Mouse (Mus musculus): Measurements from ENCODE around the gene Klk7. TPM values are rescaled to one million over a fixed set of nuclear protein-coding genes. Genes with fewer than 3 reads are reported as not detected.

Gene Klk7
- polyA plus RNA-seq, 1 experiment from 2014 or later: not detected

- no peaks in the 10 kb centered on the region for H3K36me3 ChIP-seq
- no peak for DNase-seq (ENCODE audit: low spot score)
- no peaks in the 10 kb centered on the region for H3K9me3 ChIP-seq (replicated peaks)
- H3K27ac ChIP-seq: no peak overlapping the region
- no peak overlapping the region for H3K4me3 ChIP-seq
- no peaks in the 10 kb centered on the region for H3K27me3 ChIP-seq (ENCODE audit: low read depth, poor library complexity, severe bottlenecking)
- H3K4me1 ChIP-seq: no peaks in the 10 kb centered on the region
These were observed 5.7 kb downstream of the Klk7 start for GRCm38 (mm10) chr7:43816746-43817145.

GRCm38 (mm10) chr7:43821581-43821980, 10.5 kb downstream of the Klk7 start:
- Histone ChIP-seq H3K27me3 (ENCODE audit: low read depth, poor library complexity, severe bottlenecking) (no peaks in the 10 kb centered on the region), H3K27ac (no peak overlapping the region), H3K4me1 (no peaks in the 10 kb centered on the region), H3K36me3 (no peaks in the 10 kb centered on the region), H3K9me3 (replicated peaks) (no peaks in the 10 kb centered on the region), H3K4me3 (no peak overlapping the region)
- DNase-seq (ENCODE audit: low spot score): no peak
- WGBS: 94% methylated on average over 7 of the region's 7 CpGs

GRCm38 (mm10) chr7:43824199-43824598, 13.1 kb downstream of the Klk7 start, which contains the start of gene Klk6:
TSS of gene Klk6 (plus strand) at chr7:43824499.
- DNase-seq (ENCODE audit: low spot score): no peak
- no peak within 1 kb of the TSS for H3K27ac ChIP-seq
- no peaks in the 10 kb centered on the region for H3K36me3 ChIP-seq
- no peak within 1 kb of the TSS for H3K4me3 ChIP-seq
- H3K4me1 ChIP-seq: no peaks in the 10 kb centered on the region
- no peaks in the 10 kb centered on the region for H3K27me3 ChIP-seq (ENCODE audit: low read depth, poor library complexity, severe bottlenecking)
- 90% methylated on average over 10 of the region's 10 CpGs for WGBS
- H3K9me3 ChIP-seq (replicated peaks): no peaks in the 10 kb centered on the region

DNA sequence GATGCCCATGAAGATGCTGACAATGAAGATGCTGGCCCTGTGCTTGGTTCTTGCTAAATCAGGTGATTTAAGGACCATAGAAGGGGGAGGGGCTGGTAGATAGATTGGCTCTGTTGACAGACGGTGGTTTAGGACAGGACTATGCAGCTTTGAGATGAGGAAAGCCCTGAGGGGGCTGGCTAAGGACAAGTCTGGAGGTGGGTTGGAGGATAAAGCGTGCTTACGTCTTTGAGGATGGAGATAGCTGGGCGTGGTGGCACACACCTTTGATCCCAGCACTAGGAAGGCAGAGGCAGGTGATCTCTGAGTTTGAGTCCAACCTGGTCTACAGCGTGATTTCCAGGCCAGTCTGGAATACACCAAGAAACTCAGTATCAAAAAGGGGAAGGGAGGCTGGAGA, 15.0 kb downstream of the Klk7 start:
- no peak for DNase-seq (ENCODE audit: low spot score)

DNA sequence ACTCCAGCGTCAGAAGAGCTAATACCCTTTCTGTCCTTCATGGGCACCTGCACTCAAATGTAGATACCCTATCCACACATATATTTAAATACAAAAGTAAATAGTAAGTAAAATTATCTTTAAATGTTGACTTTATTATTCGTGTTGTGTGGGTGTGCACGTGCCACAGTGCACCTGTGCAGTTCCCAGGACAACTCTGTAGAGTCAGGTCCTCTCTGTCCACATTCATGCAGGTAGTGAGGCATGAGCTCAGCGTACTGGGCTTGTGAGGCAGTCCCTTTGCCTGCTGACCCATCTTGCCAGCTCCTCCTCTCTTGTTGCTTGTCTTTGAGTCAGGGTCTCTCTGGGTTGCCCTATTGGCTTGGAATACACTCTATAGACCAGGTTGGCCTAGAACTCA, 16.6 kb downstream of the Klk7 start:
- Histone ChIP-seq H3K9me3 (replicated peaks) (no peaks in the 10 kb centered on the region), H3K27ac (no peak overlapping the region), H3K27me3 (ENCODE audit: low read depth, poor library complexity, severe bottlenecking) (no peaks in the 10 kb centered on the region), H3K4me1 (no peaks in the 10 kb centered on the region), H3K36me3 (no peaks in the 10 kb centered on the region), H3K4me3 (no peak overlapping the region)
- DNase-seq (ENCODE audit: low spot score): no peak
- 92% methylated on average over 4 of the region's 4 CpGs for WGBS

More for the DNA sequence above, 15.0 kb downstream of the Klk7 start:
- H3K4me1 ChIP-seq: no peaks in the 10 kb centered on the region
- H3K27me3 ChIP-seq (ENCODE audit: low read depth, poor library complexity, severe bottlenecking): no peaks in the 10 kb centered on the region
- no peaks in the 10 kb centered on the region for H3K9me3 ChIP-seq (replicated peaks)
- H3K36me3 ChIP-seq: no peaks in the 10 kb centered on the region
- 86% methylated on average over 5 of the region's 5 CpGs for WGBS
- H3K27ac ChIP-seq: no peak overlapping the region
- H3K4me3 ChIP-seq: no peak overlapping the region

- WGBS: 88% methylated on average over 8 of the region's 8 CpGs
- no peaks in the 10 kb centered on the region for H3K36me3 ChIP-seq
- no peaks in the 10 kb centered on the region for H3K9me3 ChIP-seq (replicated peaks)
- H3K27ac ChIP-seq: no peak overlapping the region
- H3K4me3 ChIP-seq: no peak overlapping the region
- no peak for DNase-seq (ENCODE audit: low spot score)
- H3K4me1 ChIP-seq: no peaks in the 10 kb centered on the region
- no peaks in the 10 kb centered on the region for H3K27me3 ChIP-seq (ENCODE audit: low read depth, poor library complexity, severe bottlenecking)
These were observed 17.9 kb downstream of the Klk7 start for GRCm38 (mm10) chr7:43829006-43829405.

DNA sequence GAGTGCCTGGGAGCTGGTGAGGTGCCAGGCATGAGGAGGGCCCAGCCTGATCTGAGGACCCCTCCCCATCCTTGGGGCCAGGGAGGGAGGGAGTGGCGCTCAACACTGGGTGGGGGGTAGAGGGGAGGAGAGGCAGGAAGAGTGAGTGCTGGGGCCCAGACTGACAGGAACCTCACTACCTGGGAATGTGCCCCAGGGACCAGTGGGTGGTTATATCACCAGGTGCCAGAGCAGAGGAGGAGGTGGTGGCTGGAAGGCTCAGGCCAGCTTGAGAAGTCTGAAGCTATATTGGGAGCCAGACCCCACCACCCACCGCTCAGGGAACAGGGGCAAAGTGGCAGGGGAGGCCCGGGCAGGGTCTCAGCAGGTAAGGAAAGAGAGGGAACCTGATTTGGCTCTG, 30.6 kb downstream of the Klk7 start, which contains the start of gene Klk5:
TSS of gene Klk5 (plus strand) at position 271 of the 400 bp plus-strand sequence.
- H3K4me1 ChIP-seq: no peaks in the 10 kb centered on the region
- no peaks in the 10 kb centered on the region for H3K9me3 ChIP-seq (replicated peaks)
- H3K27me3 ChIP-seq (ENCODE audit: low read depth, poor library complexity, severe bottlenecking): no peaks in the 10 kb centered on the region
- DNase-seq (ENCODE audit: low spot score): no peak
- H3K36me3 ChIP-seq: no peaks in the 10 kb centered on the region
- H3K4me3 ChIP-seq: no peak within 1 kb of the TSS
- 52% methylated on average over 3 of the region's 3 CpGs for WGBS
- H3K27ac ChIP-seq: no peak within 1 kb of the TSS

- Histone ChIP-seq H3K36me3 (no peaks in the 10 kb centered on the region), H3K27ac (no peak overlapping the region), H3K4me3 (no peak overlapping the region), H3K9me3 (replicated peaks) (no peaks in the 10 kb centered on the region), H3K27me3 (ENCODE audit: low read depth, poor library complexity, severe bottlenecking) (no peaks in the 10 kb centered on the region), H3K4me1 (no peaks in the 10 kb centered on the region)
- WGBS: 93% methylated on average over 4 of the region's 4 CpGs
- DNase-seq (ENCODE audit: low spot score): no peak
These were observed 32.7 kb downstream of the Klk7 start for GRCm38 (mm10) chr7:43843801-43844200.

DNA sequence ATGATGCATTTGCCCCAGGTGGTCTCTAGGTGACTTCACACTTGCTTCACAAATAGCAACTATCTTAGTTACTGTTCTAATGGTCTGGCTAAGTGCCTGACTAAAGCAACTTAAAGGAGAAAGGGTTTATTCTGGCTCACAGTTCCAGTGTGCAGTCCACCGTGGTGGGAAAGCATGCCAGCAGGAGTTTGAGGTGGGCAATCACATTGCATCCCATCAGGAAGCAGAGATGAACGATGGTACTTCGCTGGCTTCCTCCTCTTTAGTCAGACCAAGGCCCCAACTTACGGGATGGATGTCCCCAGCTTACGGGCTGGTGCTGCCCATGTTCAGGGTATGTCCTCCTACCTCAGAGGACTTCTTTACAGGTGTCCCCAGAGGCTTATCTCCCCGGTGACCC, 40.5 kb downstream of the Klk7 start:
- H3K4me1 ChIP-seq: no peaks in the 10 kb centered on the region
- no peaks in the 10 kb centered on the region for H3K27me3 ChIP-seq (ENCODE audit: low read depth, poor library complexity, severe bottlenecking)
- no peaks in the 10 kb centered on the region for H3K9me3 ChIP-seq (replicated peaks)
- no peaks in the 10 kb centered on the region for H3K36me3 ChIP-seq
- WGBS: 90% methylated on average over 6 of the region's 6 CpGs
- no peak for DNase-seq (ENCODE audit: low spot score)
- H3K4me3 ChIP-seq: no peak overlapping the region
- no peak overlapping the region for H3K27ac ChIP-seq

DNA sequence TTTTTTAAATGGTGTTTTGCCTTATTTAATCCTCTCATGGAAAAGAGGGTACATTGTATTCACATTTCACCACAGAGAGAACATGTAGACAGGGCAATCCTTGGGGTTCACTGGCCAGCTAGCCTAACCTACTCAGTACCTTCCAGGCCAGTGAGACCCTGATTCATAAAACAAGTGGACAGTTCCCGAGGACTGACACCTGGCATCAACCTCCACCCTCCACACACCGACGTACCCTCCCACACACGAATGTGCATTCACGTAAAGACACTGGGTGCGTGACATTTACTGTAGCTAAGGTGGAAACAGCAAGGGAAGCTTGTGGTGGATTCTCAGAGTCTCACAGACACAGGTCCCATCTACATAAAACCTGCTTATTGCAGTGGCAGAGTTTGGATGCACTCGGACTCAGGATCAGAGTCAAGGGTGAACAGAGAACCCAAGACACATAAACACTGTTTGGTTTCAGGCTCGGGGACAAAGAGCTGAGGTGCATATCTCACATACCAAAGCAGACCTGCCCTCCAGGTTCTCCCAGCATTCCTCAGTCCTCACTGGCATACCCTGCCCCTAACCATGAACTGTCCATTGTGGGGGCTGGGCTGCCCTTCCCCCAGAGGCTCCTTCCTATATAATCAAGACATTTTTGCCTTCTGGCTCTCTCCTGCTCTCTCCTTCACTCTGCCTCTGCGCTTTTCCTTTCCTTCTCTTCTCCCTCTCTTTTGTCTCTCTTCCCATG, 43.7 kb downstream of the Klk7 start:
- Histone ChIP-seq H3K27ac (no peak overlapping the region), H3K9me3 (replicated peaks) (no peaks in the 10 kb centered on the region), H3K27me3 (ENCODE audit: low read depth, poor library complexity, severe bottlenecking) (no peaks in the 10 kb centered on the region), H3K4me1 (no peaks in the 10 kb centered on the region), H3K36me3 (no peaks in the 10 kb centered on the region), H3K4me3 (no peak overlapping the region)
- DNase-seq (ENCODE audit: low spot score): no peak
- WGBS: 88% methylated on average over 9 of the region's 9 CpGs

- Histone ChIP-seq H3K4me1 (no peaks in the 10 kb centered on the region), H3K9me3 (replicated peaks) (no peaks in the 10 kb centered on the region), H3K36me3 (no peaks in the 10 kb centered on the region), H3K27ac (no peak overlapping the region), H3K4me3 (no peak overlapping the region), H3K27me3 (ENCODE audit: low read depth, poor library complexity, severe bottlenecking) (no peaks in the 10 kb centered on the region)
- no peak for DNase-seq (ENCODE audit: low spot score)
- WGBS: 69% methylated on average over 3 of the region's 3 CpGs
These were observed 44.6 kb downstream of the Klk7 start for GRCm38 (mm10) chr7:43855709-43856108.

- WGBS: 87% methylated on average over 7 of the region's 7 CpGs
- Histone ChIP-seq H3K36me3 (no peaks in the 10 kb centered on the region), H3K27me3 (ENCODE audit: low read depth, poor library complexity, severe bottlenecking) (no peaks in the 10 kb centered on the region), H3K27ac (no peak overlapping the region), H3K4me3 (no peak overlapping the region), H3K9me3 (replicated peaks) (no peaks in the 10 kb centered on the region), H3K4me1 (no peaks in the 10 kb centered on the region)
- DNase-seq (ENCODE audit: low spot score): no peak
These were observed 45.2 kb downstream of the Klk7 start for GRCm38 (mm10) chr7:43856307-43856706.

GRCm38 (mm10) chr7:43857501-43857900, 46.4 kb downstream of the Klk7 start:
- no peaks in the 10 kb centered on the region for H3K27me3 ChIP-seq (ENCODE audit: low read depth, poor library complexity, severe bottlenecking)
- DNase-seq (ENCODE audit: low spot score): no peak

DNA sequence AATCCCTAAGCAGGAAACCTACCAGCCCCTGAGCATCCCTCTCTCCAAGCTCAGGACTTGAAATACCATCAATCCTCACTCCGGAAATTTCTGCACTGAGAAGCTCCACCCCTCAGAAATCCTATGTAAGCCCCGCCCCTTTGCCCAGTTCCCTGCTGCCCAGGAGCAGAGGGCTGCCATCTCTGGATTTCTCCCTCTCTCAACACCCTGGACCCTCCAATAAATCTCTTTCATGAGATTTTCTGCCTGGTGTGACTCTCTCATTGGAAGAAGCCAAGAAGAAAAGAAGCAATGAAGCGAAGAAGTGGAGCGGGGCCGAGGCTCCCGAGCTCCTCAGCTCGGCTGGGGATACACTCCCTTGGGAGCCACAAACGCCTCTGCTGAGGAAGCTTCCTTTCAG, 49.3 kb downstream of the Klk7 start:
- Histone ChIP-seq H3K36me3 (no peaks in the 10 kb centered on the region), H3K27ac (no peak overlapping the region), H3K4me3 (no peak overlapping the region), H3K27me3 (ENCODE audit: low read depth, poor library complexity, severe bottlenecking) (no peaks in the 10 kb centered on the region), H3K9me3 (replicated peaks) (no peaks in the 10 kb centered on the region), H3K4me1 (no peaks in the 10 kb centered on the region)
- 87% methylated on average over 8 of the region's 8 CpGs for WGBS
- DNase-seq (ENCODE audit: low spot score): no peak

More at GRCm38 (mm10) chr7:43857501-43857900, 46.4 kb downstream of the Klk7 start:
- Histone ChIP-seq H3K9me3 (replicated peaks) (no peaks in the 10 kb centered on the region), H3K4me1 (no peaks in the 10 kb centered on the region), H3K36me3 (no peaks in the 10 kb centered on the region), H3K27ac (no peak overlapping the region), H3K4me3 (no peak overlapping the region)
- WGBS: 93% methylated on average over 12 of the region's 12 CpGs
